ENCODE assay signal across 8 mouse cellular contexts in the genomic region with DNA sequence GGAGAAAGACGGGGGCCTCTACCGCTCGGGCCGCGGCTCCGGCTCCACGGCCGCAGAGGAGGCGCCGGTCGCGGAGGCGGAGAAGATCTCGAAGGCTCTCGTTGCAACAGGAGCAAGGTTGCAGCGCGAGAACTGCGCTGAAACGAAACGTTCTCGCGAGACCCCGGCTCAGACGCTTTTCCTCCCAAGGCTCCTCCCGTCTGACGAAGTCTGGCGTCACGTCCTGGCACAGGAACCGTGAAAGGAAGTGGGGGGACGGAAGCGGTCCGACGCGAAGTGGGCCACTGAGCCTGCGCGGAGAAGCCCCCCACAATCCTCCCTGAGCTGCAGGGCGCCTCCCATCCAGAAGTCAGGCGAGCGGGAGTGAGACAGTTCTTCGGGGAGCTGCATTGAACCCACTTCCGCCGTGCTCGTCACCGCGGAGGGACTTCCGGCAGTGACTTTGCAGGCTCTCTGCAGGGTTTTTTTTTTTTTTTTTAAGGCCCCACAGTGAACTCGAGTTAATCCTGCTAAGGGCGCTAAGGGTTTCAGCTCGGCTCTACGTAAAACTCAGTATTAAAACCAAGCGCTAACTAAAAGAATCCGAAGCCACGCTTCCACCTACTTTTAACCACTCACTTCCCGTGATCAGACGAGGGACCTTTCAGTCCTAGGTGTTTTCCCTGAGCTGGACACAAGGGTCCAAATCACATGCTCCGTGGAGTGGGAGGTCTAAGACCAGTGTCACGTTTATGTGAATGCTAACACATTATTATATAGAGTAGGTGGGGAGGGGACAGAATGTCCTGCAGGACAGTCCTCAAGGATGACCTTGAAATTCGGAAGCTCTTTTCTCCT. TPM values are rescaled to one million over a fixed set of nuclear protein-coding genes. Genes with fewer than 3 reads are reported as not detected.
DNase-seq lines count a peak whose midpoint lies in the region; ATAC-seq and TF ChIP-seq lines count a peak whose summit lies in the region.

A gene (minus strand): TSS at position 128 of the 837 bp plus-strand sequence.

- no peaks in the 10 kb centered on the region for H3K36me3 ChIP-seq in embryonic facial prominence, embryonic 13.5 days
- no peaks in the 10 kb centered on the region for H3K36me3 ChIP-seq in kidney, adult 2 months (ENCODE audit: control insufficient read depth, insufficient read depth, low read length)
- H3K36me3 ChIP-seq in limb, embryonic 12.5 days = peaks cover 6% of the 10 kb centered on the region
- no peaks in the 10 kb centered on the region for H3K36me3 ChIP-seq in midbrain, embryonic 15.5 days (replicated peaks)
- peaks cover 2% of the 10 kb centered on the region; the same call in 1 of the 2 replicates for H3K36me3 ChIP-seq in spleen, adult 2 months (ENCODE audit: control insufficient read depth, insufficient read depth, low read length)

- no peaks in the 10 kb centered on the region for H3K27me3 ChIP-seq in embryonic facial prominence, embryonic 13.5 days
- H3K27me3 ChIP-seq in kidney, adult 2 months (replicated peaks; ENCODE audit: control insufficient read depth, insufficient read depth, low read length) = no peaks in the 10 kb centered on the region
- H3K27me3 ChIP-seq in limb, embryonic 12.5 days = no peaks in the 10 kb centered on the region
- no peaks in the 10 kb centered on the region for H3K27me3 ChIP-seq in midbrain, embryonic 15.5 days (replicated peaks)
- no peaks in the 10 kb centered on the region for H3K27me3 ChIP-seq in spleen, adult 2 months (ENCODE audit: control insufficient read depth, insufficient read depth, low read length)

- peak within 1 kb of the TSS; percentile 88 for H3K4me3 ChIP-seq in embryonic facial prominence, embryonic 13.5 days
- H3K4me3 ChIP-seq in kidney, adult 2 months (ENCODE audit: insufficient read depth, low read depth, low read length) = peak within 1 kb of the TSS; percentile 86
- peak within 1 kb of the TSS; percentile 99 for H3K4me3 ChIP-seq in limb, embryonic 12.5 days (replicated peaks)
- peak within 1 kb of the TSS; percentile 95 for H3K4me3 ChIP-seq in midbrain, embryonic 15.5 days
- peak within 1 kb of the TSS; percentile 79 for H3K4me3 ChIP-seq in spleen, adult 2 months (ENCODE audit: extremely low read depth, insufficient read depth, insufficient read length)

- ATAC-seq in embryonic facial prominence, embryonic 13.5 days (ENCODE audit: insufficient number of reproducible peaks, insufficient read depth, low FRiP score, low TSS enrichment, low read depth) = peak; percentile 97
- peak; percentile 94 for ATAC-seq in limb, embryonic 12.5 days (ENCODE audit: insufficient number of reproducible peaks, insufficient read depth, low FRiP score, low TSS enrichment, low read depth)
- peak; percentile 99 for ATAC-seq in midbrain, embryonic 15.5 days (replicated peaks)

- H3K9me3 ChIP-seq in embryonic facial prominence, embryonic 13.5 days = no peaks in the 10 kb centered on the region
- no peaks in the 10 kb centered on the region for H3K9me3 ChIP-seq in limb, embryonic 12.5 days
- H3K9me3 ChIP-seq in midbrain, embryonic 15.5 days = no peaks in the 10 kb centered on the region

- TF ChIP-seq CTCF in kidney, adult 2 months (conservative IDR thresholded peaks at IDR 0.05; ENCODE audit: insufficient read depth, insufficient read length, low read depth, low read length) = no peak
- TF ChIP-seq CTCF in spleen, adult 2 months (IDR thresholded peaks at IDR 0.05; ENCODE audit: extremely low read depth, insufficient read depth, insufficient read length, insufficient replicate concordance) = no peak

- H3K9ac ChIP-seq in embryonic facial prominence, embryonic 13.5 days = peak within 1 kb of the TSS; percentile 93
- H3K9ac ChIP-seq in limb, embryonic 12.5 days (replicated peaks) = peak within 1 kb of the TSS; percentile 98
- H3K9ac ChIP-seq in midbrain, embryonic 15.5 days = peak within 1 kb of the TSS; percentile 93

- peak; percentile 99 for DNase-seq in 3134 (ENCODE audit: extremely low read depth, insufficient read length, low spot score)
- peak; percentile 98 to 99 for DNase-seq in adrenal gland, postnatal 36 days
- peak; percentile 99 for DNase-seq in heart, adult 18-20 months
- DNase-seq in kidney, adult 2 months = peak; percentile 99
- DNase-seq in spleen, adult 2 months (ENCODE audit: low read depth in 1 of 2, low spot score in 2 of 2) = peak; percentile 97 to 99

- H3K27ac ChIP-seq in embryonic facial prominence, embryonic 13.5 days = peak within 1 kb of the TSS; percentile 98
- H3K27ac ChIP-seq in kidney, adult 2 months (ENCODE audit: insufficient read depth, low read depth, low read length) = peak within 1 kb of the TSS; percentile 100
- H3K27ac ChIP-seq in limb, embryonic 12.5 days = peak within 1 kb of the TSS; percentile 96
- peak within 1 kb of the TSS; percentile 95 for H3K27ac ChIP-seq in midbrain, embryonic 15.5 days
- H3K27ac ChIP-seq in spleen, adult 2 months (ENCODE audit: insufficient read depth, low read length) = peak within 1 kb of the TSS; percentile 84

- no peak for TF ChIP-seq POLR2A in kidney, adult 2 months (IDR thresholded peaks at IDR 0.05; ENCODE audit: low read depth, low read length)
- peak; percentile 84 for TF ChIP-seq POLR2A in spleen, adult 2 months (IDR thresholded peaks at IDR 0.05; ENCODE audit: low read depth, low read length)

- 1% methylated on average over 58 of the region's 58 CpGs for WGBS in embryonic facial prominence, embryonic 13.5 days
- under 1% methylated on average over 58 of the region's 58 CpGs for WGBS in kidney, adult 2 months
- under 1% methylated on average over 58 of the region's 58 CpGs for WGBS in limb, embryonic 12.5 days
- under 1% methylated on average over 58 of the region's 58 CpGs for WGBS in midbrain, embryonic 15.5 days
- WGBS in spleen, adult 2 months = 1% methylated on average over 58 of the region's 58 CpGs

- H3K4me1 ChIP-seq in embryonic facial prominence, embryonic 13.5 days = peaks cover 27% of the 10 kb centered on the region
- H3K4me1 ChIP-seq in kidney, adult 2 months (ENCODE audit: control insufficient read depth, insufficient read depth, low read length) = peaks cover 24% of the 10 kb centered on the region; the same call in 1 of the 2 replicates
- peaks cover 22% of the 10 kb centered on the region for H3K4me1 ChIP-seq in limb, embryonic 12.5 days (replicated peaks)
- H3K4me1 ChIP-seq in midbrain, embryonic 15.5 days = peaks cover 35% of the 10 kb centered on the region
- H3K4me1 ChIP-seq in spleen, adult 2 months (ENCODE audit: control insufficient read depth, insufficient read depth, insufficient read length) = peaks cover 7% of the 10 kb centered on the region

- peak within 1 kb of the TSS; percentile 72 for H3K4me2 ChIP-seq in embryonic facial prominence, embryonic 13.5 days
- H3K4me2 ChIP-seq in limb, embryonic 12.5 days = peak within 1 kb of the TSS; percentile 73
- H3K4me2 ChIP-seq in midbrain, embryonic 15.5 days = peak within 1 kb of the TSS; percentile 84

RNA-seq across cellular contexts. Expression of the gene that starts here (rescaled TPM):
- total RNA-seq in adrenal gland, postnatal 36 days (2021) = 100 to 1,000 TPM; 172 to 250 TPM
- polyA plus RNA-seq in embryonic facial prominence, embryonic 13.5 days (2015; fragmentation: Nextera tagmentation; extraction: Ambion mirVana) = 80.5 and 84.4 TPM in 2 replicates
- 100 to 1,000 TPM; 121 to 131 TPM for total RNA-seq in heart, adult 18-20 months (2021)
- polyA plus RNA-seq in kidney, adult 2 months (2012; rRNA removed) = 21.1 and 24.8 TPM in 2 replicates
- 108 and 118 TPM in 2 replicates for polyA plus RNA-seq in limb, embryonic 12.5 days (2016; fragmentation: Nextera tagmentation; extraction: Ambion mirVana)
- 42.0 and 43.2 TPM in 2 replicates for polyA plus RNA-seq in midbrain, embryonic 15.5 days (2015; fragmentation: Nextera tagmentation; extraction: Ambion mirVana)
- 12.7 and 18.7 TPM in 2 replicates for polyA plus RNA-seq in spleen, adult 2 months (2012; rRNA removed)

Comparison
In these comparisons a context has a peak if more than half of its experiments do, and no peak if none do; other contexts are left out.
1. Peak in every context shown above with its lines: DNase-seq, ATAC-seq, H3K4me3 ChIP-seq and H3K27ac ChIP-seq.